Mouse (Mus musculus) stomach, postnatal 0 days (tissue): Measurements from ENCODE around the gene Apbb2. TPM values are rescaled to one million over a fixed set of nuclear protein-coding genes. Genes with fewer than 3 reads are reported as not detected.

ENCODE experiments used
- ATAC-seq: fragments of 200-750 bp; cut with Nextera tagmentation; 2 replicates; pipeline ENCODE4 v1.8.0; 2017; ENCODE audit not compliant: low FRiP score, low TSS enrichment
- DNase-seq: peaks from one replicate; pipeline ENCODE4 v3.0.0-alpha.2; 2016; ENCODE audit warnings: low spot score
- H3K27ac ChIP-seq: fragments of 300-500 bp; sonication (generic); replicated peaks from 2 replicates; pipeline ENCODE4 v1.5.1; 2014; ENCODE audit warnings: mild to moderate bottlenecking, control low read depth
- H3K27me3 ChIP-seq: fragments of 300-500 bp; sonication (generic); 2 replicates; pipeline ENCODE4 v1.6.1; 2014; ENCODE audit warnings: low read length; ENCODE audit not compliant: control insufficient read depth, insufficient read depth
- H3K36me3 ChIP-seq: fragments of 300-500 bp; sonication (generic); 2 replicates; pipeline ENCODE4 v1.6.1; 2014; ENCODE audit warnings: low read length, mixed read lengths; ENCODE audit not compliant: control insufficient read depth, insufficient read depth
- H3K4me1 ChIP-seq: fragments of 300-500 bp; sonication (generic); replicated peaks from 2 replicates; pipeline ENCODE4 v1.6.1; 2014; ENCODE audit warnings: antibody characterized with exemption; ENCODE audit not compliant: control insufficient read depth, insufficient read depth
- H3K4me2 ChIP-seq: fragments of 300-500 bp; sonication (generic); replicated peaks from 2 replicates; pipeline ENCODE4 v1.6.1; 2014; ENCODE audit warnings: low read depth, mild to moderate bottlenecking, control low read depth, moderate library complexity
- H3K4me3 ChIP-seq: fragments of 300-500 bp; sonication (generic); 2 replicates; pipeline ENCODE4 v1.5.1; 2014; ENCODE audit warnings: low read depth, low read length, control low read depth
- H3K9ac ChIP-seq: fragments of 300-500 bp; sonication (generic); 2 replicates; pipeline ENCODE4 v1.6.1; 2014; ENCODE audit warnings: mild to moderate bottlenecking, low read length, control low read depth, mixed read lengths
- H3K9me3 ChIP-seq: fragments of 300-500 bp; sonication (generic); 2 replicates; pipeline ENCODE4 v1.6.1; 2016; ENCODE audit warnings: low read length; ENCODE audit not compliant: control insufficient read depth
- CTCF ChIP-seq: IDR thresholded peaks from 2 replicates; pipeline ENCODE4 v1.5.1; 2016; ENCODE audit warnings: antibody characterized with exemption, low read depth, mild to moderate bottlenecking, moderate library complexity
- EP300 ChIP-seq: optimal IDR thresholded peaks from 2 replicates; pipeline ENCODE3; 2016; ENCODE audit warnings: antibody characterized with exemption
- WGBS: fragments of 180-500 bp; shearing (Covaris S2); extraction: QIAGEN DNeasy Blood & Tissue Kit; methylation state at CpG from one replicate; pipeline ENCODE4 v1.1.7; 2014; 5-methylcytosine and 5-hydroxymethylcytosine counted together
- polyA plus RNA-seq: library from polyadenylated mRNA; unstranded; fragments of >200 nt; fragmentation: Nextera tagmentation; extraction: Ambion mirVana; gene quantifications from 2 replicates; pipeline ENCODE4 v1.2.1, GENCODE M21; 2015

The Apbb2 gene
- polyA plus RNA-seq, 1 experiment from 2014 or later, result 18.3 TPM

DNA sequence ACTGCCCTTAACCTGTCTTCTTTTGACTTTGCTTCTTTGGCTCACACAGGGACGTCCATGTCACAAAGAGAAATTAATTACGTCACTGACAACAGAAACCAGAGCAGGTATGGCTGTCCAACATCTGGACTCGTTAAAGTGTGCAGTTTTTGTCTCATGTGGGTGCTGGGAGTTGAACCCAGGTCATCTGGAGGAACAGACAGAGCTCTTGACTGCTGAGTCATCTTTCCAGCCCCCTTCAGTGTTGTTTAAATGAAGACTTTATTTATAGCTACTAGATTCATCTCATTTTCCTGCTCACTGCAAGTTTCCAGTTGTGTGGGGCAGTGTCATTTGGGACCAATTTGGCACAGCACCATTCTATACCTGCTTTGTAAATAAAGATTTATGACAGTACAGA, 273.4 kb downstream of the Apbb2 start:
- 42% methylated on average over 3 of the region's 3 CpGs for WGBS
- no peak for TF ChIP-seq CTCF
- no peak for TF ChIP-seq EP300
- no peak overlapping the region for H3K4me2 ChIP-seq

DNA sequence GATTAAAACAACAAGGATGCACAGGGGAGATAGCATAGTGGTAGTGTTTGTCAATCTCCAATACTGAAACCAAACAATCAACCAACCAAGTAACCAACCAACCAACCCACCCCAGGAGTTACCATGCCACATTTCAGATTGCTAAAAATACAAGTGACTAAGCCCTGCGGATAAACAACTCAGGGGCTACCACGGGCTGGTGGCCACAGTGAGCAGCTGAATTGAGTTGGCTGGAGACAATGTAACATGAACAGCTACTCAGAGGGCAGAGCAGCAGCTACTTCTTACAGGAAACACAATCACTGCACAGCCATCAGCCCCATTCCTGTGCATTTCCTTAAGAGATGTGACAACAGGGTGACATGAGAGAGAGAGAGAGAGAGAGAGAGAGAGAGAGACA, 274.4 kb downstream of the Apbb2 start:
- WGBS, result 77% methylated on average over 2 of the region's 2 CpGs
- TF ChIP-seq CTCF (no peak), EP300 (no peak)
- Histone ChIP-seq H3K36me3 (no peaks in the 10 kb centered on the region), H3K4me3 (no peak overlapping the region), H3K9me3 (no peaks in the 10 kb centered on the region), H3K4me1 (no peaks in the 10 kb centered on the region), H3K27ac (no peak overlapping the region), H3K9ac (no peak overlapping the region), H3K4me2 (no peak overlapping the region), H3K27me3 (no peaks in the 10 kb centered on the region)
- no peak for DNase-seq
- no peak for ATAC-seq

More for the DNA sequence above, 273.4 kb downstream of the Apbb2 start:
- Histone ChIP-seq H3K9me3 (no peaks in the 10 kb centered on the region), H3K4me3 (no peak overlapping the region), H3K27ac (no peak overlapping the region), H3K9ac (no peak overlapping the region), H3K4me1 (no peaks in the 10 kb centered on the region), H3K36me3 (no peaks in the 10 kb centered on the region), H3K27me3 (no peaks in the 10 kb centered on the region)
- no peak for DNase-seq
- ATAC-seq, result no peak

- H3K27me3 ChIP-seq, result no peaks in the 10 kb centered on the region
- H3K4me2 ChIP-seq, result no peak overlapping the region
- WGBS, result 71% methylated on average over 9 of the region's 9 CpGs
- H3K27ac ChIP-seq, result no peak overlapping the region
- H3K9me3 ChIP-seq, result no peaks in the 10 kb centered on the region
- TF ChIP-seq EP300 (no peak), CTCF (no peak)
- DNase-seq, result no peak
- H3K4me1 ChIP-seq, result no peaks in the 10 kb centered on the region
- no peak for ATAC-seq
- no peak overlapping the region for H3K4me3 ChIP-seq
- H3K9ac ChIP-seq, result no peak overlapping the region
- no peaks in the 10 kb centered on the region for H3K36me3 ChIP-seq
Measured at GRCm38 (mm10) chr5:66342285-66342684, 276.3 kb downstream of the Apbb2 start.

DNA sequence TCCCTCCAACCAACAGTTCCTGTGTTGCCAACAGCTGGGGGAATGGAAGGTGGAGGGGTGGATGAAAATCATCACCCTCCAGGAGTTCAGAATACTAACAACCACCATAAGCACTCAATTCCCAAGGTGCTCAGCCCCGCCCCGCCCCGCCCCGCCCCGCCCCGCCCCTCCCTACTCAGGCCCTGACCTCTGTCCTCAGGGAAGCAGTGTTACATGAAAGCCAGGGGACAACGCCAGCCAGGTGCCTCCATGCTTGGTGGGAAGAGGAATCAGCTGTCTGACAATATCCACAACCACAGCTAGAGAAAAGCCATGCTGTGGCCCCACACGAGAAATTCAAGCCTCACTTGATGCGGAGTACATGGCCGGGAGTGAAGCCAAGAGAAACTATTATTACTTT, 276.7 kb downstream of the Apbb2 start:
- no peak for ATAC-seq
- DNase-seq, result peak; percentile 42
- 38% methylated on average over 10 of the region's 10 CpGs for WGBS
- Histone ChIP-seq H3K36me3 (no peaks in the 10 kb centered on the region), H3K4me1 (no peaks in the 10 kb centered on the region), H3K27me3 (no peaks in the 10 kb centered on the region), H3K4me3 (no peak overlapping the region), H3K9ac (no peak overlapping the region), H3K4me2 (no peak overlapping the region), H3K9me3 (no peaks in the 10 kb centered on the region), H3K27ac (no peak overlapping the region)
- TF ChIP-seq EP300, result no peak
- TF ChIP-seq CTCF, result no peak

- Histone ChIP-seq H3K36me3 (no peaks in the 10 kb centered on the region), H3K9me3 (no peaks in the 10 kb centered on the region), H3K4me1 (no peaks in the 10 kb centered on the region), H3K27ac (no peak overlapping the region), H3K27me3 (no peaks in the 10 kb centered on the region), H3K4me2 (no peak overlapping the region), H3K4me3 (no peak overlapping the region), H3K9ac (no peak overlapping the region)
- ATAC-seq (no peak), DNase-seq (no peak)
- no peak for TF ChIP-seq CTCF
- TF ChIP-seq EP300, result no peak
- WGBS, result 59% methylated on average over 17 of the region's 17 CpGs
Measured at GRCm38 (mm10) chr5:66340356-66341102, 278.1 kb downstream of the Apbb2 start.

DNA sequence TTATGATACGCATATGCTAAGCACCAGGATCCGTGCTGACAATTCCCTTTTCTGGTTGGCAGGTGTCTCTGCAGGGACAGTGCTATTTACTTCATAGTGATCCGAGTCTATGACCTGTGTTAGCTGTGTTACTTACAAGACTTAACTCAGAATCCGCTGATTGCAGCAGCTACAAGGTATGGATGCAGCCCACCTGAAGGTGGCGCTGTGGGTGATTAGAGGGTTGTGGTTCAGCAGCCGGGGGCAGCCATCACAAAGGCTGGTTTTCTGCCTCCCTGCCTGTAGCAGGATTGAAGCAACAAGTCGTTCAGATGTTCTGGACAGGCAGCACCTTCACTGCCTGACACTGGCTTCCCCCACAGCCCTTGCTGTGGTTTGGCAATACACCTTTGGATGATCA, 280.0 kb downstream of the Apbb2 start:
- H3K4me3 ChIP-seq, result no peak overlapping the region
- no peaks in the 10 kb centered on the region for H3K27me3 ChIP-seq
- 46% methylated on average over 7 of the region's 7 CpGs for WGBS
- H3K4me2 ChIP-seq, result no peak overlapping the region
- H3K36me3 ChIP-seq, result no peaks in the 10 kb centered on the region
- no peaks in the 10 kb centered on the region for H3K4me1 ChIP-seq
- DNase-seq (peak; percentile 38), ATAC-seq (no peak)
- TF ChIP-seq EP300 (no peak), CTCF (peak; percentile 63)
- H3K9me3 ChIP-seq, result no peaks in the 10 kb centered on the region
- H3K27ac ChIP-seq, result no peak overlapping the region
- H3K9ac ChIP-seq, result no peak overlapping the region
